Mouse (Mus musculus) liver, embryonic 14.5 days (tissue): Measurements from ENCODE around the gene Mrpl45.

Source experiments
- CTCF ChIP-seq: IDR thresholded peaks from 2 replicates; pipeline ENCODE4 v1.5.1; 2016; ENCODE audit warnings: antibody characterized with exemption, low read depth, control low read depth
- EP300 ChIP-seq: IDR thresholded peaks from 2 replicates; pipeline ENCODE4 v1.6.1; 2016; ENCODE audit warnings: antibody characterized with exemption, low read depth

GRCm38 (mm10) chr11:97337363-97337762 lies 21.8 kb downstream of the Mrpl45 start:
- TF ChIP-seq CTCF (no peak), EP300 (no peak)
